In the genomic region with DNA sequence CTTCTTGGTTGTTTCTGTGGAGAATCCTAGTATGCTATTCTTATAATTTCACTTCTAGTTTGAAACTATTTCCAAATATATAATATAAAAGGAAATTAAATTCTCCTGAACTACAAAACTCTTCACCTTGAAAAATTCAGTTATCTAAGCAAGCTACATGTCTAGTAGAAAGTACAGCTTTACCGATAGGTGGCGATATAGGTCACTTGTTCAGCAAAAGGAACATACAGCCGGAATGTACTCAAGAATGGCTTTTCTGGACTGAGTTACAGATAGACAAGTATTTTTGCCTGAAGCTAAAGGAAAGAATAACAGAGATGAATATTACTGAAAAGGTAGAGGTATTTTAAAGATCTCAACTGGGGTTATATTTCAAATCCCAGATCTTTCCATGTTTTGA, we compare ENCODE assay signal across 9 mouse cellular contexts. TPM values are rescaled to one million over a fixed set of nuclear protein-coding genes. Genes with fewer than 3 reads are reported as not detected.
DNase-seq lines count a peak whose midpoint lies in the region; ATAC-seq and TF ChIP-seq lines count a peak whose summit lies in the region.
"Had no signal": no experiment of that assay in that cellular context is flagged by ENCODE, and none has a peak within 500 bp of the region (broad histone marks: within the 10 kb centered on the region; RNA-seq: fewer than 3 reads in every experiment).

No protein-coding gene starts in this region.

- ATAC-seq in hindbrain, embryonic 14.5 days (ENCODE audit: low FRiP score) = no peak; the same call in 1 of the 2 replicates
- ATAC-seq in liver, embryonic 11.5 days (replicated peaks; ENCODE audit: low FRiP score) = peak; percentile 50; the same call in 1 of the 2 replicates
- ATAC-seq in stomach, postnatal 0 days (ENCODE audit: low FRiP score, low TSS enrichment) = no peak

- H3K4me2 ChIP-seq in hindbrain, embryonic 14.5 days (replicated peaks) = no peak overlapping the region
- no peak overlapping the region for H3K4me2 ChIP-seq in liver, embryonic 11.5 days
- H3K4me2 ChIP-seq in stomach, postnatal 0 days (replicated peaks; ENCODE audit: low read depth) = no peak overlapping the region
- H3K4me2 ChIP-seq: embryonic facial prominence, embryonic 12.5 days had no signal

- no peak overlapping the region for H3K9ac ChIP-seq in hindbrain, embryonic 14.5 days
- no peak overlapping the region for H3K9ac ChIP-seq in liver, embryonic 11.5 days (ENCODE audit: low read depth, low read length)
- H3K9ac ChIP-seq in stomach, postnatal 0 days (ENCODE audit: low read length) = no peak overlapping the region
- H3K9ac ChIP-seq: embryonic facial prominence, embryonic 12.5 days had no signal

- no peak for TF ChIP-seq POLR2A in thymus, adult 2 months (IDR thresholded peaks at IDR 0.05; ENCODE audit: control insufficient read depth, extremely low read depth, insufficient read depth, low read length, poor library complexity)

- H3K27me3 ChIP-seq in hindbrain, embryonic 14.5 days (ENCODE audit: control insufficient read depth, insufficient read depth, low read length) = no peaks in the 10 kb centered on the region
- H3K27me3 ChIP-seq in hindbrain, embryonic 10.5 days (ENCODE audit: insufficient read depth, poor library complexity, severe bottlenecking) = no peaks in the 10 kb centered on the region
- no peaks in the 10 kb centered on the region for H3K27me3 ChIP-seq in liver, embryonic 11.5 days (replicated peaks; ENCODE audit: control insufficient read depth, insufficient read depth, low read length)
- H3K27me3 ChIP-seq in stomach, postnatal 0 days (ENCODE audit: control insufficient read depth, insufficient read depth, low read length) = no peaks in the 10 kb centered on the region
- H3K27me3 ChIP-seq in thymus, adult 2 months (ENCODE audit: control insufficient read depth, insufficient read depth, low read length) = no peaks in the 10 kb centered on the region
- H3K27me3 ChIP-seq: embryonic facial prominence, embryonic 12.5 days had no signal

- no peak overlapping the region for H3K4me3 ChIP-seq in hindbrain, embryonic 14.5 days (replicated peaks; ENCODE audit: low read length)
- H3K4me3 ChIP-seq in hindbrain, embryonic 10.5 days = no peak overlapping the region
- no peak overlapping the region for H3K4me3 ChIP-seq in liver, embryonic 11.5 days (ENCODE audit: low read depth, low read length)
- H3K4me3 ChIP-seq in stomach, postnatal 0 days (ENCODE audit: low read depth, low read length) = no peak overlapping the region
- no peak overlapping the region for H3K4me3 ChIP-seq in thymus, adult 2 months (ENCODE audit: control insufficient read depth, insufficient read depth, low read length)
- H3K4me3 ChIP-seq: embryonic facial prominence, embryonic 12.5 days had no signal

- no peaks in the 10 kb centered on the region for H3K9me3 ChIP-seq in hindbrain, embryonic 14.5 days (ENCODE audit: control insufficient read depth, low read length)
- no peaks in the 10 kb centered on the region for H3K9me3 ChIP-seq in hindbrain, embryonic 10.5 days
- H3K9me3 ChIP-seq in liver, embryonic 11.5 days (ENCODE audit: control insufficient read depth, low read length) = no peaks in the 10 kb centered on the region
- H3K9me3 ChIP-seq in stomach, postnatal 0 days (ENCODE audit: control insufficient read depth, low read length) = no peaks in the 10 kb centered on the region
- H3K9me3 ChIP-seq: embryonic facial prominence, embryonic 12.5 days had no signal

- H3K36me3 ChIP-seq in hindbrain, embryonic 14.5 days (replicated peaks; ENCODE audit: control insufficient read depth, insufficient read depth) = no peaks in the 10 kb centered on the region
- no peaks in the 10 kb centered on the region for H3K36me3 ChIP-seq in hindbrain, embryonic 10.5 days
- no peaks in the 10 kb centered on the region for H3K36me3 ChIP-seq in liver, embryonic 11.5 days (ENCODE audit: control insufficient read depth, insufficient read depth, low read length)
- no peaks in the 10 kb centered on the region for H3K36me3 ChIP-seq in stomach, postnatal 0 days (ENCODE audit: control insufficient read depth, insufficient read depth, low read length)
- H3K36me3 ChIP-seq in thymus, adult 2 months (ENCODE audit: control insufficient read depth, insufficient read depth, low read length) = no peaks in the 10 kb centered on the region
- H3K36me3 ChIP-seq: embryonic facial prominence, embryonic 12.5 days had no signal

- TF ChIP-seq CTCF in stomach, postnatal 0 days (IDR thresholded peaks at IDR 0.05; ENCODE audit: low read depth) = peak; percentile 88
- TF ChIP-seq CTCF in thymus, adult 2 months (IDR thresholded peaks at IDR 0.05; ENCODE audit: borderline replicate concordance, control insufficient read depth, extremely low read depth, insufficient read depth, low read length, poor library complexity) = no peak

- no peak overlapping the region for H3K27ac ChIP-seq in hindbrain, embryonic 14.5 days
- no peak overlapping the region for H3K27ac ChIP-seq in hindbrain, embryonic 10.5 days
- no peak overlapping the region for H3K27ac ChIP-seq in liver, embryonic 11.5 days (ENCODE audit: low read depth, low read length)
- H3K27ac ChIP-seq in stomach, postnatal 0 days (replicated peaks) = no peak overlapping the region
- no peak overlapping the region for H3K27ac ChIP-seq in thymus, adult 2 months (ENCODE audit: control insufficient read depth, insufficient read depth, low read length)
- H3K27ac ChIP-seq: embryonic facial prominence, embryonic 12.5 days had no signal

- H3K4me1 ChIP-seq in hindbrain, embryonic 14.5 days (replicated peaks; ENCODE audit: control insufficient read depth, insufficient read depth, low read length) = peaks cover 10% of the 10 kb centered on the region
- peaks cover 17% of the 10 kb centered on the region for H3K4me1 ChIP-seq in hindbrain, embryonic 10.5 days (replicated peaks)
- H3K4me1 ChIP-seq in liver, embryonic 11.5 days (replicated peaks; ENCODE audit: control insufficient read depth, insufficient read depth, low read length) = peaks cover 14% of the 10 kb centered on the region
- no peaks in the 10 kb centered on the region for H3K4me1 ChIP-seq in stomach, postnatal 0 days (replicated peaks; ENCODE audit: control insufficient read depth, insufficient read depth)
- peaks cover 19% of the 10 kb centered on the region for H3K4me1 ChIP-seq in thymus, adult 2 months (replicated peaks; ENCODE audit: control insufficient read depth, insufficient read depth, low read length)

- peak; percentile 86 for DNase-seq in hindbrain, embryonic 14.5 days (ENCODE audit: low spot score)
- no peak for DNase-seq in hindbrain, embryonic 10.5 days (ENCODE audit: low spot score)
- peak; percentile 28 for DNase-seq in thymus, postnatal 25 days
- DNase-seq in thymus, postnatal 4 days = no peak
- DNase-seq in cerebellum, postnatal 10 days = peak; percentile 69 to 91
- no peak for DNase-seq in liver, embryonic 11.5 days (ENCODE audit: low spot score)
- DNase-seq in stomach, postnatal 0 days (ENCODE audit: low spot score) = no peak
- no peak for DNase-seq in thymus, adult 2 months

- 9% methylated on average over 3 of the region's 3 CpGs for WGBS in hindbrain, embryonic 14.5 days
- WGBS in hindbrain, embryonic 10.5 days = 13% methylated on average over 3 of the region's 3 CpGs
- 11% methylated on average over 3 of the region's 3 CpGs for WGBS in liver, embryonic 11.5 days
- 17% methylated on average over 3 of the region's 3 CpGs for WGBS in stomach, postnatal 0 days
- WGBS in thymus, adult 2 months = 11% methylated on average over 3 of the region's 3 CpGs

- no peak for TF ChIP-seq EP300 in stomach, postnatal 0 days (optimal IDR thresholded peaks at IDR 0.05)

RNA-seq across cellular contexts. Expression of gene Ralgps2, which starts 22.0 kb away (rescaled TPM):
- polyA plus RNA-seq in hindbrain, embryonic 14.5 days (2014; fragmentation: Nextera tagmentation; extraction: Ambion mirVana) = 85.6 and 89.5 TPM in 2 replicates
- polyA plus RNA-seq in hindbrain, embryonic 10.5 days (2016; fragmentation: Nextera tagmentation; extraction: Ambion mirVana) = 80.4 and 85.0 TPM in 2 replicates
- 33.6 and 38.6 TPM in 2 replicates for polyA plus RNA-seq in liver, embryonic 11.5 days (2014; fragmentation: Nextera tagmentation; extraction: Ambion mirVana)
- polyA plus RNA-seq in stomach, postnatal 0 days (2015; fragmentation: Nextera tagmentation; extraction: Ambion mirVana) = 38.7 and 41.3 TPM in 2 replicates
- 25.2 and 28.9 TPM in 2 replicates for polyA plus RNA-seq in thymus, adult 2 months (2012; rRNA removed)

Comparison
In these comparisons a context has a peak if more than half of its experiments do, and no peak if none do; other contexts are left out.
1. DNase-seq: peak in hindbrain, embryonic 14.5 days (single experiment), thymus, postnatal 25 days (single experiment) and cerebellum, postnatal 10 days (2 of 2); none in hindbrain, embryonic 10.5 days (single experiment), thymus, postnatal 4 days (single experiment), liver, embryonic 11.5 days (single experiment), stomach, postnatal 0 days (single experiment) and thymus, adult 2 months (single experiment).